Mouse (Mus musculus): Measurements from ENCODE around the gene Ache. TPM values are rescaled to one million over a fixed set of nuclear protein-coding genes. Genes with fewer than 3 reads are reported as not detected.
A peak's percentile ranks its signal among the peaks of the same experiment; 100 is the strongest.

Gene Ache
- polyA plus RNA-seq, 1 experiment from 2014 or later = 3.0 TPM

DNA sequence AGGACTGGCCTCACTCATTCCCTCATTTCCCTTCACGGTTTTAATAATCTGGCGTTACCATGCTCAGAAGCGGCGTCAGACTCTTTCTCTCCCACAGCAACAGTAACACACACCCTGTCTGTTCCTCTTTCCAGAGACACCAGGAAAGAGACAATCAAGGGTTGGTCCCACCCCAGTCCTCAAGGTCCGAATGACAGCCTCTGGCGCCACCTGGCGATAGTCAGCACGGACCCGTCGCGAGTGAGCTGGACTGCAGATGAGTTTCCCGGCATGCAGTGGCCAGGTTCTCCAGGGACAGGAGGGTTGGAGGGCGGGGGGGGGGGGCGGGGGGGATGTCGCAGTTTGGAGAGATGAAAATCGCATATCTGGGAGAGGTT lies 676 bp upstream of the Ache start:
- peaks cover 44% of the 10 kb centered on the region for H3K27me3 ChIP-seq (ENCODE audit: insufficient read depth, low read length)
- H3K9ac ChIP-seq (replicated peaks; ENCODE audit: low read length) = no peak overlapping the region
- peak overlapping the region; percentile 75 for H3K4me2 ChIP-seq (replicated peaks; ENCODE audit: low read depth, low read length)
- H3K27ac ChIP-seq (ENCODE audit: low read length) = no peak overlapping the region
- under 1% methylated on average over 16 of the region's 16 CpGs for WGBS
- H3K4me1 ChIP-seq (ENCODE audit: insufficient read depth, low read length) = peaks cover 28% of the 10 kb centered on the region
- H3K9me3 ChIP-seq (ENCODE audit: low read length) = no peaks in the 10 kb centered on the region
- ATAC-seq (ENCODE audit: low FRiP score, low TSS enrichment) = peak; percentile 57
- H3K36me3 ChIP-seq (ENCODE audit: insufficient read depth, low read length) = no peaks in the 10 kb centered on the region
- H3K4me3 ChIP-seq (ENCODE audit: low read length) = peak overlapping the region; percentile 45

GRCm38 (mm10) chr5:137287953-137288743 lies 829 bp downstream of the Ache start:
- Histone ChIP-seq H3K27ac (ENCODE audit: low read length) (no peak overlapping the region), H3K4me3 (ENCODE audit: low read length) (peak overlapping the region; percentile 45), H3K27me3 (ENCODE audit: insufficient read depth, low read length) (peaks cover 46% of the 10 kb centered on the region), H3K4me2 (replicated peaks; ENCODE audit: low read depth, low read length) (peak overlapping the region; percentile 75), H3K4me1 (ENCODE audit: insufficient read depth, low read length) (peaks cover 33% of the 10 kb centered on the region), H3K9me3 (ENCODE audit: low read length) (no peaks in the 10 kb centered on the region), H3K9ac (replicated peaks; ENCODE audit: low read length) (peak overlapping the region; percentile 30), H3K36me3 (ENCODE audit: insufficient read depth, low read length) (no peaks in the 10 kb centered on the region)
- peak; percentile 32 for ATAC-seq (ENCODE audit: low FRiP score, low TSS enrichment)
- under 1% methylated on average over 56 of the region's 65 CpGs for WGBS

DNA sequence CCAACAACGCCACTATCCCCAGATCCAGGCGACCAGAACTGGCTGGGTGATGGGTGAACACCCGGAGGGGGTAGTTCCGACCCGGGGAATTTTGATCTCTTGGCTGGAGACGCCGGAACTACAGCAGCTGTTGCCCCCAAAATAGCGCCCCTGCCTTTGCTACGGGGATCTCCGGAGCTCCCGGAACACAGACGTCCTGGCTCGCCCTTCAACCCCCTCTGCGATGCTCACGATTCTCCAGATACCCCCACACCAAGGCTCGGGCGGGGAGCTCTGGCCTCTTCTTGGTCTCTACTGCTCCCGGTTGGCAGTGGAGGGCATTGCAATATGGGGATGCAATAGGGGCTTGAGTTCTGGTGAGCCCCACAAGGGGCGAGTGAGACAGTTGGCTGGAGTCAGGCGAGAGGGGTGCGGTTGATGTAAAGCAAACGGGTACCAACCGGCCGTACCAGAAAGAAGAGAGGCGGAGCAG lies 1.7 kb downstream of the Ache start:
- no peak overlapping the region for H3K27ac ChIP-seq (ENCODE audit: low read length)
- no peak for ATAC-seq (ENCODE audit: low FRiP score, low TSS enrichment)
- no peaks in the 10 kb centered on the region for H3K36me3 ChIP-seq (ENCODE audit: insufficient read depth, low read length)
- WGBS = 2% methylated on average over 25 of the region's 25 CpGs
- peaks cover 46% of the 10 kb centered on the region for H3K27me3 ChIP-seq (ENCODE audit: insufficient read depth, low read length)
- peaks cover 33% of the 10 kb centered on the region for H3K4me1 ChIP-seq (ENCODE audit: insufficient read depth, low read length)
- H3K4me3 ChIP-seq (ENCODE audit: low read length) = peak overlapping the region; percentile 45
- no peaks in the 10 kb centered on the region for H3K9me3 ChIP-seq (ENCODE audit: low read length)
- no peak overlapping the region for H3K9ac ChIP-seq (replicated peaks; ENCODE audit: low read length)
- H3K4me2 ChIP-seq (replicated peaks; ENCODE audit: low read depth, low read length) = peak overlapping the region; percentile 75

- H3K4me3 ChIP-seq (ENCODE audit: low read length) = peak overlapping the region; percentile 45; the same call in 1 of the 2 replicates
These were observed 2.5 kb downstream of the Ache start for GRCm38 (mm10) chr5:137289591-137290365.

GRCm38 (mm10) chr5:137290677-137291076 lies 3.4 kb downstream of the Ache start:
- Histone ChIP-seq H3K4me1 (ENCODE audit: insufficient read depth, low read length) (peaks cover 42% of the 10 kb centered on the region), H3K4me2 (replicated peaks; ENCODE audit: low read depth, low read length) (no peak overlapping the region), H3K9me3 (ENCODE audit: low read length) (no peaks in the 10 kb centered on the region), H3K27ac (ENCODE audit: low read length) (no peak overlapping the region), H3K4me3 (ENCODE audit: low read length) (no peak overlapping the region), H3K27me3 (ENCODE audit: insufficient read depth, low read length) (peaks cover 46% of the 10 kb centered on the region), H3K36me3 (ENCODE audit: insufficient read depth, low read length) (peaks cover 5% of the 10 kb centered on the region; the same call in 1 of the 2 replicates), H3K9ac (replicated peaks; ENCODE audit: low read length) (no peak overlapping the region)
- ATAC-seq (ENCODE audit: low FRiP score, low TSS enrichment) = no peak
- 20% methylated on average over 15 of the region's 15 CpGs for WGBS

More at GRCm38 (mm10) chr5:137289591-137290365, 2.5 kb downstream of the Ache start:
- Histone ChIP-seq H3K4me1 (ENCODE audit: insufficient read depth, low read length) (peaks cover 35% of the 10 kb centered on the region), H3K27ac (ENCODE audit: low read length) (no peak overlapping the region), H3K36me3 (ENCODE audit: insufficient read depth, low read length) (no peaks in the 10 kb centered on the region), H3K9ac (replicated peaks; ENCODE audit: low read length) (no peak overlapping the region), H3K4me2 (replicated peaks; ENCODE audit: low read depth, low read length) (no peak overlapping the region), H3K9me3 (ENCODE audit: low read length) (no peaks in the 10 kb centered on the region), H3K27me3 (ENCODE audit: insufficient read depth, low read length) (peaks cover 46% of the 10 kb centered on the region)
- ATAC-seq (ENCODE audit: low FRiP score, low TSS enrichment) = no peak
- WGBS = 52% methylated on average over 13 of the region's 13 CpGs

DNA sequence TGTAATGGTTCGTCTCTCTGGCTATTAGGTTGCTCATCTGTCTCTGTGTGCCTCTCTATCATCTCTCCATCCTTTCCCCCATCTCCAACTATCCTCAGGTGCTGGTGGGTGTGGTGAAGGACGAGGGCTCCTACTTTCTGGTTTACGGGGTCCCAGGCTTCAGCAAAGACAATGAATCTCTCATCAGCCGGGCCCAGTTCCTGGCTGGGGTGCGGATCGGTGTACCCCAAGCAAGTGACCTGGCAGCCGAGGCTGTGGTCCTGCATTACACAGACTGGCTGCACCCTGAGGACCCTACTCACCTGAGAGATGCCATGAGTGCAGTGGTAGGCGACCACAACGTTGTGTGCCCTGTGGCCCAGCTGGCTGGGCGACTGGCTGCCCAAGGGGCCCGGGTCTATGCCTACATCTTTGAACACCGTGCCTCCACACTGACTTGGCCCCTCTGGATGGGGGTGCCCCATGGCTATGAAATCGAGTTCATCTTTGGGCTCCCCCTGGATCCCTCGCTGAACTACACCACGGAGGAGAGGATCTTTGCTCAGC lies 4.1 kb downstream of the Ache start:
- Histone ChIP-seq H3K27me3 (ENCODE audit: insufficient read depth, low read length) (peaks cover 43% of the 10 kb centered on the region), H3K4me3 (ENCODE audit: low read length) (no peak overlapping the region), H3K4me2 (replicated peaks; ENCODE audit: low read depth, low read length) (no peak overlapping the region), H3K9ac (replicated peaks; ENCODE audit: low read length) (0 out of 2 replicates have a peak overlapping the region, but pooled peaks have one; percentile 6), H3K9me3 (ENCODE audit: low read length) (no peaks in the 10 kb centered on the region), H3K27ac (ENCODE audit: low read length) (no peak overlapping the region), H3K36me3 (ENCODE audit: insufficient read depth, low read length) (peaks cover 13% of the 10 kb centered on the region), H3K4me1 (ENCODE audit: insufficient read depth, low read length) (peaks cover 40% of the 10 kb centered on the region)
- no peak for ATAC-seq (ENCODE audit: low FRiP score, low TSS enrichment)
- 76% methylated on average over 15 of the region's 15 CpGs for WGBS

GRCm38 (mm10) chr5:137293282-137293681 lies 6.0 kb downstream of the Ache start:
- ATAC-seq (ENCODE audit: low FRiP score, low TSS enrichment) = peak; percentile 62
- H3K27ac ChIP-seq (ENCODE audit: low read length) = peak overlapping the region; percentile 96
- peak overlapping the region; percentile 82 for H3K9ac ChIP-seq (replicated peaks; ENCODE audit: low read length)
- peaks cover 32% of the 10 kb centered on the region for H3K36me3 ChIP-seq (ENCODE audit: insufficient read depth, low read length)
- H3K4me1 ChIP-seq (ENCODE audit: insufficient read depth, low read length) = peaks cover 24% of the 10 kb centered on the region
- H3K4me2 ChIP-seq (replicated peaks; ENCODE audit: low read depth, low read length) = peak overlapping the region; percentile 98
- peaks cover 28% of the 10 kb centered on the region for H3K27me3 ChIP-seq (ENCODE audit: insufficient read depth, low read length)
- H3K9me3 ChIP-seq (ENCODE audit: low read length) = no peaks in the 10 kb centered on the region
- WGBS = 0% methylated on average over 15 of the region's 15 CpGs
- peak overlapping the region; percentile 63 for H3K4me3 ChIP-seq (ENCODE audit: low read length)

GRCm38 (mm10) chr5:137293839-137294743 lies 6.8 kb downstream of the Ache start, which contains the start of gene Ufsp1:
Gene Ufsp1 (plus strand): TSS chr5:137294629.
- peak within 1 kb of the TSS; percentile 96 for H3K27ac ChIP-seq (ENCODE audit: low read length)
- H3K36me3 ChIP-seq (ENCODE audit: insufficient read depth, low read length) = peaks cover 40% of the 10 kb centered on the region
- H3K9me3 ChIP-seq (ENCODE audit: low read length) = no peaks in the 10 kb centered on the region
- peak within 1 kb of the TSS; percentile 82 for H3K9ac ChIP-seq (replicated peaks; ENCODE audit: low read length)
- H3K4me1 ChIP-seq (ENCODE audit: insufficient read depth, low read length) = peaks cover 16% of the 10 kb centered on the region
- peaks cover 23% of the 10 kb centered on the region for H3K27me3 ChIP-seq (ENCODE audit: insufficient read depth, low read length)
- peak; percentile 93 for ATAC-seq (ENCODE audit: low FRiP score, low TSS enrichment)
- 0% methylated on average over 52 of the region's 52 CpGs for WGBS
- peak within 1 kb of the TSS; percentile 63 for H3K4me3 ChIP-seq (ENCODE audit: low read length)
- H3K4me2 ChIP-seq (replicated peaks; ENCODE audit: low read depth, low read length) = peak within 1 kb of the TSS; percentile 98

- H3K4me1 ChIP-seq (ENCODE audit: insufficient read depth, low read length) = peaks cover 14% of the 10 kb centered on the region
- WGBS = 5% methylated on average over 18 of the region's 18 CpGs
- H3K9me3 ChIP-seq (ENCODE audit: low read length) = no peaks in the 10 kb centered on the region
- H3K27ac ChIP-seq (ENCODE audit: low read length) = peak overlapping the region; percentile 85
- peak overlapping the region; percentile 63 for H3K4me3 ChIP-seq (ENCODE audit: low read length)
- peak; percentile 60 for ATAC-seq (ENCODE audit: low FRiP score, low TSS enrichment)
- H3K4me2 ChIP-seq (replicated peaks; ENCODE audit: low read depth, low read length) = peak overlapping the region; percentile 98
- peaks cover 46% of the 10 kb centered on the region for H3K36me3 ChIP-seq (ENCODE audit: insufficient read depth, low read length)
- H3K27me3 ChIP-seq (ENCODE audit: insufficient read depth, low read length) = peaks cover 17% of the 10 kb centered on the region
- H3K9ac ChIP-seq (replicated peaks; ENCODE audit: low read length) = peak overlapping the region; percentile 76
These were observed 7.4 kb downstream of the Ache start for GRCm38 (mm10) chr5:137294744-137295093.

Data from kidney, embryonic 16.5 days (tissue).